Mouse (Mus musculus) embryonic fibroblast, embryonic 13.5 days (primary cell): ENCODE measurements around the gene M6pr.

ENCODE experiments used
- CTCF ChIP-seq: IDR thresholded peaks from 2 replicates; pipeline ENCODE4 v1.5.1; 2011; ENCODE audit warnings: mild to moderate bottlenecking, control low read depth, low read length, moderate library complexity, borderline replicate concordance; ENCODE audit not compliant: insufficient read depth
- POLR2A ChIP-seq: IDR thresholded peaks from 2 replicates; pipeline ENCODE4 v1.6.1; 2011; ENCODE audit warnings: low read depth, mild to moderate bottlenecking, control low read depth, low read length, moderate library complexity

DNA sequence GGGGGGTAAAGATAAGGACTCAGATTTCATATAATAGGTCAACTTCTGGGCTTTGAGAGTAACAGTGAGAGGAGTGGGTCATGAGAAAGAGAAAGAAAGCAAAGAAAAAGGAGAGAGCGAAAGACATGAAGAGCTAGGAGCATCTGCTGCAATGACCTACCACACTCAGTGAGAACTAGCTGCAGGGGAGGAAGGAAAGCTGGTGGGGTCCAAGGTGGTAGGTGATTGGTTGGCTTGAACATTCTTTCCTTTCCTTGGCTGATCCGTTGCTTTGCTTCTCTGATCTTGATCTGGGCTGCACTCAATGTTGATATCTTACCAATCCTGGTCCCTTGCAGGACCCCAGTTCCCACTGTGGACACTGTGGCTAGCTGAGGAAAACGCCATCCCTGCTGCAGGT, 58.5 kb downstream of the M6pr start:
- TF ChIP-seq CTCF, result no peak
- no peak for TF ChIP-seq POLR2A
